In genomic region chr8:46293741-46294151, GRCm38 (mm10) we compare ENCODE assay signal across 11 mouse cellular contexts. TPM values are rescaled to one million over a fixed set of nuclear protein-coding genes. Genes with fewer than 3 reads are reported as not detected.
DNase-seq lines count a peak whose midpoint lies in the region; ATAC-seq lines count a peak whose summit lies in the region.
"Had no signal": no experiment of that assay in that cellular context is flagged by ENCODE, and none has a peak within 500 bp of the region (broad histone marks: within the 10 kb centered on the region; RNA-seq: fewer than 3 reads in every experiment).

No protein-coding gene starts in this region.

- ATAC-seq in frontal cortex, adult (ENCODE audit: low TSS enrichment), result peak; percentile 85
- ATAC-seq in heart, embryonic 11.5 days (replicated peaks; ENCODE audit: insufficient number of reproducible peaks, low FRiP score, low TSS enrichment), result no peak
- ATAC-seq in midbrain, embryonic 12.5 days (ENCODE audit: low FRiP score, low read depth), result no peak

- peak overlapping the region; percentile 12; the same call in 1 of the 2 replicates for H3K4me3 ChIP-seq in heart, embryonic 11.5 days (ENCODE audit: low read depth, low read length)
- peak overlapping the region; percentile 34 for H3K4me3 ChIP-seq in midbrain, embryonic 12.5 days
- H3K4me3 ChIP-seq: megakaryocyte, embryonic 14.5 days had no signal

- H3K27me3 ChIP-seq in heart, embryonic 11.5 days (ENCODE audit: control insufficient read depth, insufficient read depth, low read length), result peaks cover 84% of the 10 kb centered on the region
- H3K27me3 ChIP-seq in midbrain, embryonic 12.5 days, result peaks cover 94% of the 10 kb centered on the region

- H3K4me2 ChIP-seq in heart, embryonic 11.5 days, result peak overlapping the region; percentile 50
- peak overlapping the region; percentile 44 for H3K4me2 ChIP-seq in midbrain, embryonic 12.5 days (replicated peaks)

- under 1% methylated on average over 16 of the region's 16 CpGs for WGBS in heart, embryonic 11.5 days (ENCODE audit: insufficient replicate concordance)
- WGBS in midbrain, embryonic 12.5 days, result 1% methylated on average over 16 of the region's 16 CpGs

- H3K36me3 ChIP-seq in heart, embryonic 11.5 days (ENCODE audit: control insufficient read depth, insufficient read depth, low read length), result no peaks in the 10 kb centered on the region
- H3K36me3 ChIP-seq in midbrain, embryonic 12.5 days, result no peaks in the 10 kb centered on the region

- H3K9me3 ChIP-seq in heart, embryonic 11.5 days (replicated peaks; ENCODE audit: control insufficient read depth, low read length), result no peaks in the 10 kb centered on the region
- H3K9me3 ChIP-seq in midbrain, embryonic 12.5 days, result no peaks in the 10 kb centered on the region
- H3K9me3 ChIP-seq: megakaryocyte, embryonic 14.5 days had no signal

- no peak overlapping the region for H3K9ac ChIP-seq in heart, embryonic 11.5 days (ENCODE audit: low read depth, low read length)
- no peak overlapping the region for H3K9ac ChIP-seq in midbrain, embryonic 12.5 days (replicated peaks)

- peaks cover 3% of the 10 kb centered on the region for H3K4me1 ChIP-seq in heart, embryonic 11.5 days (ENCODE audit: control insufficient read depth, insufficient read depth, low read length)
- peaks cover 66% of the 10 kb centered on the region for H3K4me1 ChIP-seq in midbrain, embryonic 12.5 days

- DNase-seq in frontal cortex, postnatal 10 days (ENCODE audit: low spot score in 2 of 2), result no peak
- peak; percentile 25 for DNase-seq in adrenal gland, postnatal 25 days
- no peak for DNase-seq in T-cell, adult 2 months (ENCODE audit: low spot score)
- DNase-seq in thymus, postnatal 25 days, result no peak
- no peak for DNase-seq in embryo, embryonic 9.5 days (ENCODE audit: extremely low spot score)
- DNase-seq: cerebellum, postnatal 25 days; kidney, adult 9 months had no signal

- H3K27ac ChIP-seq in heart, embryonic 11.5 days (ENCODE audit: low read depth, low read length), result no peak overlapping the region
- no peak overlapping the region for H3K27ac ChIP-seq in midbrain, embryonic 12.5 days (replicated peaks)

RNA-seq across cellular contexts. Expression of gene Helt, which starts 0.7 kb away (rescaled TPM):
- not detected in 2 replicates for total RNA-seq in adrenal gland, postnatal 25 days (2021)
- not detected in 2 replicates for polyA plus RNA-seq in heart, embryonic 11.5 days (2014; fragmentation: Nextera tagmentation; extraction: Ambion mirVana)
- polyA plus RNA-seq in midbrain, embryonic 12.5 days (2016; fragmentation: Nextera tagmentation; extraction: Ambion mirVana), result 38.6 and 58.0 TPM in 2 replicates

Comparison
In these comparisons a context has a peak if more than half of its experiments do, and no peak if none do; other contexts are left out.
1. RNA of gene Helt, which starts 0.7 kb away (polyA plus RNA-seq): 38.6 to 58.0 TPM in midbrain, embryonic 12.5 days; not detected in heart, embryonic 11.5 days; every median in the first group is over 10 times any median in the second.